Mouse (Mus musculus): ENCODE measurements around the gene Kera. TPM values are rescaled to one million over a fixed set of nuclear protein-coding genes. Genes with fewer than 3 reads are reported as not detected.

The Kera gene
- total RNA-seq, 2 experiments from 2014 or later: 50.2 to 52.1 TPM

GRCm38 (mm10) chr10:97659489-97659888 lies 52.8 kb downstream of the Kera start:
- DNase-seq: no peak

More at GRCm38 (mm10) chr10:97659489-97659888, 52.8 kb downstream of the Kera start:
- intact Hi-C loops (cut with DNase I; ENCODE audit: low total_unique reads): no loop called here

Other genes starting within 250 kb of the Kera start
- gene Dcn, start 127.3 kb upstream of the Kera start, total RNA-seq (2021): 100 to 1,000 TPM; 413 to 497 TPM
- gene Lum, start 41.8 kb upstream of the Kera start, total RNA-seq (2021): 10 to 100 TPM; 36.7 to 56.8 TPM
- under 1 TPM in 1 of 2 experiments, not detected in 1; 0.18 TPM for gene Epyc, start 37.2 kb downstream of the Kera start, total RNA-seq (2021)
- gene Ccer1, start 86.2 kb downstream of the Kera start, total RNA-seq (2021): not detected
- gene C030005K15Rik, start 119.9 kb downstream of the Kera start, total RNA-seq (2021): not detected